Mouse (Mus musculus): ENCODE data around the gene Cilp2.

Gene Cilp2

DNA sequence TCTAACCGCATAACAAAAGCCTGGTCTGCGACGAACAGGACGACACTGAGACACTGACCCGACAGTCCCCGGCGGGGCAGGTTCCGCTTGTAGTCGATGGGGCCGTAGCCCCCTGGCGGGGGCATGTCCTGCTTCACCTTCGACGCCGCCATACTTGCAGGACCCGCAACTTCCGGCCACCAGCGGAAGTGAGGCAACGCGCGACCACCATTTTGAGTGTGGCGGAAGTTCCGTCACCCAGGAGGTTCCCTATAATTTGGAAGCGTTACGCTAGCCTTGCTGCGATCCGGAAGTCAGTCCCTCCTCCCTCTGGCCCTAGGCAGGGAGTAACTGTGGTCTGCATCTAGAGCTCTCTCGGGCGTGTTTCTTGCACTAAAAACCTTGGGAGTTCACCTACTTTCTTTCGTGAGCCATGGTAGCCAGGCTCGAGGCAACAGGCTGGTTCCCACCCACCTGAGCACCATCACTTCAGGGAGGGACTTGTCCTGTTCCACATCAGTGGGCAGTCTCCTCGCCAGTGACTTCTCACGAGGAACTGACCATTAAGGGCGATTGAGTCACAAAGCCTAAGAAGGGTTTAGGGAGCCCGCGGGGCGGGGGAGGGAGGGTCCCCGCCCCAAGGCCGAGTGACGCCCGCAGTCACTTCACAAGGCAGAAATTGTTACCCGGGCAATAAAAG lies 14.1 kb upstream of the Cilp2 start:
- DNase-seq (ENCODE audit: low spot score): peak; percentile 95

DNA sequence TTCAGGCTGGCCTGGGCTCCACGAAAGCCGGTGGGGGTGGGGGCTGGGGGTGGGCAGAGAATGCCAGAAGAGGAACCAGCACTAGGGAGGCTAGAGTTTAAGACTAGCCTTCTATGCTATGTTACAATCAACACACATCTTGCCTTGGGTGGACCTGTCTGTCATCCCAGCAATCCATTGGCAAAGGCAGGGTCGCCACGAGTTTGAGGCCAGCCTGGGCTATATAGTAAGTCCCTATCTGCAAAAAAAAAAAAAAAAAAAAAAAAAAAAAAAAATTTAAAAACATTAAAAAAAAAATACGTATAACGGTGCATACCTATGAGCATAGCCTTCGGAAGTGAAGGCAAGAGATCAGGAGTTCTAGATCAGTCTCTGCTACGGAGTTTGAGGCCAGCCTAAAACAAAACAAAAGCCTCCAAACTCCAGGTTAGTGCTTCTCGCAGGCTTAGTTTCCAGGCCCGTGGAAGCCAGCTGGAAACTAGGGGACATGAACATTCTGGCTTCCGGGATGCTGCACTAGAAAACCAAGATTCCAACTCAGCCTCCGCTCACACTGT lies 13.5 kb upstream of the Cilp2 start:
- DNase-seq (ENCODE audit: low spot score): no peak

DNA sequence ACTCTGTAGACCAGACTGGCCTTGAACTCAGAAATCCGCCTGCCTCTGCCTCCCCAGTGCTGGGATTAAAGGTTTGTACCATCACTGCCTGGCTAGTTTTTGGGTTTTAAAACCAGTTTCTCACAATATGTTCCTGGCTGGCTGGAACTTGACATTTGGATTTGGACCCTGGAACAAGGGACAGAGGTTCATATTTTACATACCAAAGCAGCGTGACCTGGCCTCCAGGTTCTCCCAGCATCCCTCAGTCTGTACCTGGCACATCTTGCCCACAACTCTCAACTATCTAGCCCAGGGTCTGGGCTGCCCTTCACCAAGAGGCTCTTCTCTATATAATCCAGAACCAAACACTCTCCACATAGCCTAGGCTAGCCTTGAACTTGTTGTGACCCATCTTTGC lies 12.4 kb upstream of the Cilp2 start:
- DNase-seq (ENCODE audit: low spot score): no peak

DNA sequence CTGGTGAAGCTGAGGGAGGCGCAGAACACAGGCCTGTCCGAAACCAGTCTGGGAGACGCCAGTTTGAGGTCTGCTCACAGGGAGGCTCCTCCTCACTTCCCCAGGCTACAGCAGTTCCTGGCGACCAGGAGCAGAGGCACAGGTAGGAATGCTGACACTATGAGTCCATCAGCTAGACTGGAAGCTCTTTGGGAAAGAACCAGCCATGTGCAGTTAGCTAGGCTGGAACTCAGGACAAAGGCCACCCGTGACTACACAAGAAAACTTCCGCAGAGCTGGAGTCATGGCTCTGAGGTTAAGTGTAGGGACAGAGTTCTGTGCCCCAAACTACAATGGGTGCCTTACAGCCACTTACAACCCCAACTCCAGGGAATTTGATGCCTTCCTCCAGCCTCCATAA lies 10.4 kb upstream of the Cilp2 start:
- DNase-seq (ENCODE audit: low spot score): no peak

DNA sequence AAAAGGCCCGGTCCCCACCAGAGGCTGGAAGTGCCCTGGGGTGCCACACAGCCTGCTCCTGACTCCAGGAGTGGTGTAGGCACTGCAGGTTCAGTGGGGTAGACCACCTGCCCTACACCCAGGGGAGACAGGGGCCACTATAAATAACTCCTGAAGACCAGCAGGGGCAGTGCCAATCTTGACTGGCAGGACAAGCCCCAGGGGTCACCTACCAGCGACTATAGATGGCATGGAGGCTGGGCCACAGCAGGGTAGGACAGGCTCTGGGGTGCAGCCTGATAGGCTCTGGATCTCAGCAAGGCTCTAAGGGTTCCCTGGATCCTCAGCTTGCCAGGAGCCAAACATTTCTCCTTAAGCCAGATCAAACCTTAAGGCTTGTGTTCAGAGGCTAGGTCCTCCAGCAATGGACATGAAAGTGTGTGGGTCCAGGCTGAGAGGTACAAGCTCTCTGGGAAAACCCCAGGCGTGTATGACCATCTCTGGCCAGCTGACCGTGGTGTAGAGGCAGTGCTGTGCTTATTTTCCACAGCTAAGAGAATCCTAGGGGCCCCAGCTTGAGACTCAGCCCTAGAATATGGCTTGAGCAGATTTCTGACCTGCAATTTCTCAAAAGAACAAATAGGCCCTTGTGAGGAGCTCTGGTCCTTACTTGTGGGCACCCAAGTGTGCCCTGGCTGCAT lies 8.4 kb upstream of the Cilp2 start:
- no peak for DNase-seq (ENCODE audit: low spot score)

DNA sequence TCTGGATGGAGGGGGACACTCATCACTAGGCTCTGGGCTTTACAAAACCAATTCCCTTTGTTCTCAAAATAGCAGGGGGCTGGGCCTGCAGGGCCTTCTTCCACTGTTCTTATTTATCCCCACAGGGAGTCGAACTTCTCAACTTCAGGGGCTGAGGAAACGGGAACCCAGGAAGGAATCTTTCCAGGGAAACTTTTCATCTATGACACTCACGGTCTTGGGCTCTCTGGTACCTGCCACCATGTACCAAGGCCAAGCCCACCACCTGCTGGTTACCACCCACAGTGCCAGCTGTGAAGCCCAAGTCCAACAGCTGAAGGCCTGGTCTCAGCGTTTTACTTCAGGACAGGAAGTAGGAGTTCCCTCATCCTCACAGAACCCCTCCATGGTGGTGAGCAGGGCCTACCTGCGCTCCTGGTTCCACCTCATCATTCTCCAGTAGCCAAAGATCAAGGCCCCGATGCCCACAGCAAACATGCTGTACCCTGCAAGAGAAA lies 7.4 kb upstream of the Cilp2 start:
- DNase-seq (ENCODE audit: low spot score): no peak

DNA sequence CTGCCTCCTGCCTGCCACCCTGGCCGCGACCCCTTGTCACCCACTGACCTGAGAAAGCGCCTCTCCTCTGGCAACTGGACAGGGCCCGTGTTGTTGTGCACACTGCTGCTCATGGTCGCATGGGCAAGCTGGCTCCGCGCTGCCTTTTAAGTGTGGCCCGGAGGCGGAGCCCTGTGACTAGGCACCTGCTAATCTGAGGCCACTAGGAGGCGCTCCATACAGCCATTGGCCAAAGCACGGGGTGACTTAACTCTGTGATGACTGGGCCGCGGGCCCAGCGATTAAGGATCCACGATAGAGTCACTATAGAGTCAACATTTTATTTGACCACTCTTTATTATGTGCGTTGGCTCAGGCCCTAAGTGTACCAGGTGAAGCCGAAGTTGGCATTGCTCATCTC lies 6.4 kb upstream of the Cilp2 start:
- DNase-seq (ENCODE audit: low spot score): no peak

DNA sequence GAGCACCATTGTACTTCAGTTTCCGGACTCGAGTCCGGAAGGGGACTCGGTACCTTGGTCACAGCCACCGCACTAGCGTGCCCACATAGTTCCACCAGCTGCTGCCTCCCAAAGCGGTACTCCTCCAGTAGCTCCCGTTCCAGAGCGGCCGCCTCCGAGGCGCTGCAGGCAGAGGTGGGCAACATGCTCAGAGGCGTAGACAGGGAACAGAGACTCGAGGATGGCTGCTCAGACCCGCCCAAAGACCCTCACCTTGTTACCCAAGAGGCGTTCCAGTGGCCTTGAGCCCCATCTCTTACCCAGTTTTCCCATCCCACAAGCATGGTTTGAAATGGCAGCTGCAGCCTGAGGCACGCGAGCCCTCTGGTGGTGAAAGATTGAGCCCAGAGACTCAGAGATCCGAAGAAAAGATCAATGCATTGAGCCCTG lies 3.3 kb upstream of the Cilp2 start:
- no peak for DNase-seq (ENCODE audit: low spot score)

DNA sequence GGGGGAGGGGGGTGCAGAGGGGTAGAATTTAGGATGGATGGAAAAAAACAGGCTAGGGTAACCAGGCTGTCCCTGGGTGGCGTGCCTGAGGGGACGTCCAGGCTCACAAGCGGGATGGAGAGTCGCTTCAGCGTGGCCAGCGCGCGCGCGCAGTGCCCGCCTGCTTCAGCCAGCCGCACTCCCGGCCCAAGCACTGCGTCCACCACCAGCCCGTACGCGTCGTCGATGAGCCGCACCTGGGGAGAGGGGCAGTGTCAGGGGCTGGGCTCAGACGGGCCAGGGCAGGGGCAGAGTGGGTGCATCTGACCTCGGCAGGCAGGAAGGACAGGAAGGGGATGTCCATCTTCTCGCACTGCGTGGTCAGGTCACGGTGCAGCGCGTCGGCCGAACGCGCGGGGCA lies 1.4 kb upstream of the Cilp2 start:
- no peak for DNase-seq (ENCODE audit: low spot score)

DNA sequence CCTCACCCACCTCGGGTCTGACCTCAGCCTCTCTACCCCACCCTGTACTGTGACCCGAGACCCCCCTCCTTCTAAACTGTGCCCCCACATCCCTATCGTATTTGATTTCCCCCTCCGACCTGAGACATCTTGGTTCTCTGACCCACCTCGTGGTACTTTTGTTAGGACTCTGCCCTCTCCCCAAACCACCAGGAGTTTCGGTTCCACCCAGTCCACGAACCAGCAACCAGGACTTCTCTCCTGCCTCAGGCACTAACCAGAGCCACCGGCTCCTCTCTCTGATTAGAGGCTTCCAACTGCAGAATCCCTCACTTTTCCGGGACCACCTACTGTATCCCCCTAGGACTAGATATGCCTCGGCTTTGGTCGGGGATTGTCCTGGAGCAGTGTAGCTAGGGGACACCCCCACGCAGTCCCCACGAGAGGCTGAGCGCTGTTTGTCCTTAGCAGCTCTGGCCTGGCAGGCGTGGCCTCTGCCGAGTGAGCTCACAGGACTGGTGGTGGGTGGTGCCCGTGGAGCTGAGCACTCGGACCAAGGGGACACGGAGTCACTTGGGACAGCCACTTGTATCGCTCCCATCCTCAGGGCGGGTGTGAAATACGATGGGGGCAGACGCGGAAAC lies 868 bp upstream of the Cilp2 start:
- no peak for DNase-seq (ENCODE audit: low spot score)

DNA sequence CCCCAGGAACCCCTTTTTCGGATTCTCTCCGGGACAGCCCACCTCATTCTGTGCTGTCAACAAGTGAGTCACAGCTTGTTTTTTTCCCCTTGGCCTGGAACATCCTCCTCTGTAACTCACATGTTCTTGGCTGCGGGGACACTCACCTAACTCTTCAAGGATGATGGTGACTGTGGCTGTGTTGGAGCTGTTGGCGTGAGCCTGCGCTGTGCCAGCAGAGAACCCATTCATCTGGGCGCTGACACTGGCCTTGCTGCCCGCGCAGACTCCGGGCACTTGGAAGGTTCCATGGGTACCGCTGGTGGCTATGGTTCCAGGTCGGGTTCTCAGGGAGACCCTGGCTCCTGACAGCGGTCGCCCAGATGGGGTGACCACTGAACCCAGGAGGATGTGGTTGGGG lies 3.3 kb downstream of the Cilp2 start:
- DNase-seq (ENCODE audit: low spot score): no peak

DNA sequence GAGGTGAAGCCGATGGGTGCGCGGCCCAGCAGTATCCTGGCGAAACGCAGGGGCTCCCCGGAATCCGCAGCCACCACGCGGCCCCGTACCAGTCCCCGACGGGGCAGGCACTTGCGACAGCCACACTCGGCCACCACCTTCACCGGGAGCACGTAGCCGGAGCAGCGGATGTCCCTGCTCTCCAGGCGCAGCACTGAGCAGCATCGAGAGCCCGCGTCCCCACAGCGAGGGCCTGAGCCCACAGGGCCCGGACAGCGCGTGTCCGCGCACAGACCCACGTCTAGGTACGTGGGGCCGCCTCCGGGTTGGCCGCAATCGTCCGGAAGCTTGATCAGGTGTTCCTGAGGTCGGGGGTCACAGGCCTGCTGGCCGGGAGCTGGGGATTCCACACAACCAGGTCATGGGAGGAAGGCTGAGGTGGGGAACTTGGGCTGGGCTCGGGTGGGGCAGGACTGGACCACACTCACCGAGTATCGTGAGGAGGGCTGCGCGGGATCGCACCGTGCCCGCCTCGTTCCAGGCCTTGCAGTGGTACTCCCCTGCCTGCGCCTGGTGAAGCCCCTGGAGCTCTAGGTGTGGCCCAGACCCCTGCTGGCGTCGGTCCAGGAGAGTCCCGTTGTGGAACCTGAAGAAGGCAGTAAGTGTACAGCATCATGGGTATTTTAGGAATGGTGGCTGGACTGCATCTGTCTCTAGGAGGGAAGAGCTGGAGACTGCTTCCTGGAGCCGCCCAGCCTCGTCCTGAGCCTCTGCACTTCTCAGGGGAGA lies 4.5 kb downstream of the Cilp2 start:
- DNase-seq (ENCODE audit: low spot score): no peak

DNA sequence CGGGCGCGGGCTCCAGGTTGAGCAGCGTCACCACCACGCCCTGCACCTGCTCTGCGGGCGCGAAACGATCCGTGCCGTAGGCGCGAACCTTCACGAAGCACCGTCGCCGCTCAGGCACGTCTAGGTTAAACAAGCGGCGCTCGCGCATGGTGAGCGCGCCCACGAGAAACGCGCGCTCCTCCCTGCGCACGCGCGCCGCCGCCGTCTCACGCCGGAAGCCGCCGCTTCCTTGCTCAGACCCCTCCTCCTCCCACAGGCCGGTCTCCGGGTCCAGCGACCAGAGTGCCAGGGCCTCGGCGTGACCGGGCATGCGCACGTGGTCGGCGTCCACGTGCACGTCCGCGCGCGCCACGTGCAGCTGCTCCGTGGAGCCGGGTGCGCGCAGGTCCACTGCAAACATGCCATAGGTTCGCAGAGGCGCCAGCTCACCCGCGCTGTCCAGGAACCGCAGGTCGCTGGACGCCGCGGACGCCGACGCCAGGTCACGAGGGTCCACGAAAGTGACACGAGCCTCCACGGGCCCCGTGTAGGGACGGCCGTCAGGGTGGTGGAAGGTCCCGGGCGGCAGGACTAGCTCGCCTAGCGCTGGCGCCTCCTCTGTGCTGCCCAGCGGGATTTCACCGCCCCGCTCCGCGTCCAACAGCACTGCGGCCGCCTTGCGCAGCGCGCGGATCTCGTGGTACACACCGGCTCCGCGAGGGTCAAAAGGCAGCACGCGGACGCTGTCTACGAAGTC lies 5.3 kb downstream of the Cilp2 start:
- peak; percentile 87 for DNase-seq (ENCODE audit: low spot score)

DNA sequence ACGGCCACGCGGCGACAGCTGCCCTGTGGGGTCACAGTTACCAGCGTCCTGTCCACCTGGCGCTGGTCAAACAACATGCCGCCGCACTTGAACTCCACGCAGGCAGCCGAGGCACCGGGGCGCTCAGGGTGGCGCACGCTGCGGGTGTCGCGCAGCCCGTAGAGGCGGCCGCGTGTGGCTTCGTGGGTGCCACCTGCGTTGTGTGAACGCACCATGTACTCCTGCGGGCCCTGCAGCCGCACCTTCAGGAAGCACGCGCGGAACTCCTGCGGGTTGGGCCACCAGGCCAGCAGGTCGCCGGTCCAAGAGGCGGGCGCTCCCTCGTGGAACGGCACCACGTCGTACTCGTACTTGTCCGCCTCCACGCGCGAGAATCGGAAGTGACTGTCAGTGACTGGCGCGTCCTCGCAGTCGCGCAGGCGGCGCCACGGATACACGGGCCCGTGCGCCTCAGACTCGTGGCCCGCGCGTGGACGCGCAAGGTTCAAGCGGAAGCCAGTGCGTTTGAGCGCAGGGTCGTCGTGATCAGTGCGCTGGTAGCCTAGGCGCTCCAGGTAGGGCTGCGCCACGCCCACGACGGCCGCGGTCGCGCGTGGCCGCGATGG lies 6.1 kb downstream of the Cilp2 start:
- DNase-seq (ENCODE audit: low spot score): no peak

DNA sequence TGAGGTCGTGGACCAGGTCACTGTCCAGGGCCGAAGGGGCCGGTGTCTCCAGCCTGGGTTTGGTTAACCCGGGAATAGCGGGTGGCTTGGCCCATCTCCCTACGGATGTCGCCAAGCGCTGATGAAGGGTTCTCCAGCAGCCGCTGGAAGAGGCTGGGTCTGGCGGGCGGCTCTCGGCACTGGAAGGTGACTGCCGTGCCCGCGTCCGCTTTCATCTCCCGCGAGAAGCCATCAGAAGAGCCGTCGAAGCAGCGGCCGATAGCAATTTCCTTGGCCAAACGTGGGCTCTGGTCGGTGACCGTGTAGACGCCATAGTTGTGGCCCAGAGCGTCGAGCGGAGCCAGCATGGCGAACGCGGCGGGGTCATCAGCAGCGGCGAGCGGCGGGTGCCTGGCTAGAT lies 6.6 kb downstream of the Cilp2 start:
- no peak for DNase-seq (ENCODE audit: low spot score)

DNA sequence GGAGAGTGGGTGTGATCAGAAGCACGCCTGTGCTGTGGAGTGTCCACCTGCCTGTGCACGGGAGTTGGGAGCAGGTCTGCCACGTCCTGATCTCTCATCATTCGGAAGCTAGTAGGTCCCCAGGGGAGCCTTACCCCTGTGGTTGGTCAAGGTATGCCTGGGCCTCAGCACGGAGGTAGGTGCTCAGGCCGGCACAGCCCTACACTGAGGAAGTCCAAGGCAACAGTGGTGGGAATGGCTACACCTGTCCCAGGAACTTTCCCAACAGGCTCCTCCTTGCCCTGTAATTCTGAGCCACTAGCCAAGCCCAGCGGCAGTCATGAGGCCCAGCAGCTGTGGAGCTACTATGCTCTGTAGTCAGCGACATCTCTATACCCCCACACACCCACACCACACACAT lies 7.8 kb downstream of the Cilp2 start:
- no peak for DNase-seq (ENCODE audit: low spot score)

DNA sequence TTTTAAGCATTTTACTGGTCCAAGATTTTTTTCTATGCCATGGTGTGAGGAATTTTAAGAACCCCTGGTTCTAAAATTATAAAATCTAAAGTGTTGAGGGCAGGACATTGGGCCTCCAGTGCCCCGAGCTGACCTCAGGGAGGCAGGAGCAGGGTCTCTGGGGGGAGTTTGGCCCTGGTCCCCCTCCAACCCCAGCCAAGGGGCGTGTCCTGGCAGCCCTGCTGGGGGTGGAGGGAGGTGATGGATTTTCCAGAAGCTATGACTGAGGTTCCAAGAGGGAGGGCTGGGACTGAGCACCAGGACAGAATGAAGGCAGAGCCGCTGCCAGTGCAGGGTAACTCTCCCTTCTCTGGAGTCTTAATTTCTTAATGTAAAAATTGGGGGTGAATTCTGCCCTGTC lies 9.5 kb downstream of the Cilp2 start:
- DNase-seq (ENCODE audit: low spot score): no peak

DNA sequence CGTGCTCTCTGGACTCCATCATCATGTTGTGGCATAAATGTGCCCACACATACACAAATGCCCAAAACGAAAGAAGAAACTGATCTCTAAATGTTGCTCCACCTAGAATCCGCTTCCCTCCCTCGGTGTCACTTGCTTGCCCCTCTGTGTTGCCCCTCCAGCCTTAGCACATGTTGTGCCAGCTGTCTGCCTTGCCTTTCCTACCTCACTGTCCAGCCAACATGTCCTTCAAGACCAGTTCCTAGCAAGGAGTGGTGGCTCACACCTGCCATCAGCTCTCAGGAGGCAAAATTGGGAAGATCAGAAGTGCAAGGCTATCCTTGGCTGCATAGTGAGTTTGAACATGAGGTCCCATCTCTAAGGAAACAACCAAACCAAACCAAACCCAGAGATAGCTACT lies 10.1 kb downstream of the Cilp2 start:
- DNase-seq (ENCODE audit: low spot score): no peak

DNA sequence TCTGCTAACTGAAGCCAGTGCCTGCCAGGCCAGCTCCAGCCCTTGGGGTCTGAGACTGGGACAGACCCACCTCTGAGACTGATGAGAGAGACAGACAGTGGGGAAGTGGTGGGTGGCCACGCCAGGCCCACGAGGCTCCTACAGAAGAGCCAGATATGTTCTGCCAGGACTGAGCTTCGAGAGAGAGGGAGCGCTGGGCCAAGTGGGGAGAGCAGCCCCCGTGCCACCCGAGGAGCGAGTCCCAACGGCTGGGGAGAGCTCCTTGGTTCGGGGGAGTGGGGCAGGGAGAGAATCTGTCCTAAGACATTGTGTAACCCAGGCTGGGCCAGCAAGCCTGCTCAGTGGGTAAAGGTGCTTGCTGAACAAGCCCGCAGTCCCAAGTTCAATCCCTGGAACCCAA lies 10.5 kb downstream of the Cilp2 start:
- DNase-seq (ENCODE audit: low spot score): no peak

DNA sequence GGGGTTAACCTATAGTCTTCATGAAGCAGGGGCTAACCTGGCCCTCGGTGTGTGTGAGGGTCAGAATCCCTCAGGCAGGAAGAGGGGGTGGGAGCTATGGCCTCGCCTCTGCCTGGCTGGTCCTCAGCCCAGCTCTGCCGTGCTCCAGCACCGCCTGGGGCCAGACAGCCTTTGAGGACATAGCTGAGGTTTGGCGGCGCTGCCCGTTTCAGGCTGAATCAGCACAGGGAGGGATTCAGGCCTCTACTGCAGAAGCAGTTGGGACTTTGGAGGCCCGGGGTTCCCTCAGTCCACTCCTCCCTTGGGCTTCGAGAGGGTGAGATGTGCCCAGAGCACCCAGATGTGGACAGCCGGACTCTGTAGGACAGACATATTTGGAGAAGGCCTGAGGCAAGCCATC lies 11.4 kb downstream of the Cilp2 start:
- no peak for DNase-seq (ENCODE audit: low spot score)

DNA sequence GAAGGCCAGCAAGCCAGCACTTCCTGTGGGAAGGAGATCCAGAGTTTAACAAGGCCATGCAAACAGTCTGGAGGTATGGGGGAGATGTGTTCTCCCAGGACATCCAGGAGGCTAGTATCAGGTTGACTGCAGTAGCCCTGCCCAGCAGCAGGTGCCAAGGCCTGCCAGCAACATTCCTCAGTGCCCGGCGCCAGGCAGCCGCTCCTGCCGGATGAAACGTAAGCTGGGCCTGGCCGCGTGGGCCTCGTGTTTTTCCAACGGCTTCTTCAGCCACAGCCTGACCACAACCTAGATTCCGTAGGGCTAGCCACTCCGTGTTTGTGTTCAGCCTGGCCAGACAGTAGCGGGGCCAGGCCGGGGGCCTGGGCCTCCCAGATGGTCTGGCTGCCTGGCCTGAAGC lies 12.8 kb downstream of the Cilp2 start:
- DNase-seq (ENCODE audit: low spot score): no peak

All from testis, postnatal 14 days (tissue).